Mouse (Mus musculus) right cerebral cortex, adult 18-20 months (tissue): ENCODE results near the gene Esrrg.

Experiments
- DNase-seq: peaks from one replicate; pipeline ENCODE4 v3.0.0; 2022; ENCODE audit warnings: mixed read lengths

The Esrrg gene

DNA sequence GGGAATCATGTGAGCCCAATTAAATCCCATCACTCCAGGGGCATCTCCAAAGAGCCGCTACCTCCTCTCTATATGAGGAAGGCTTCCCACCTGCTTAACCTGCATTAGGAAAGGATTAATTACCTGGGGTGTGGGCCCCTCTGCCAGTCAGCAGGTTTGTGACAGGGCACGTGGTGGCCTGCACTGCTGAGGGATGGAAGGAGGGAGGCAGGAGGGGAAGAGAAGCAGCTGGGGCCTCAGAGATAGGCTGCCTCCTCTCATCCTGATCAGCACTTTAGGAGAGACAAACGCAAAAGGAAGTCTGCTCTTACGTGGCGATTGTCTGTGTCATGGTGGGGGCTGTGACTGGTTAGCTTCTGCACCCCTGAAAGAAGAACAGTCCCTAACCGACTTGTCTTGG is 555.7 kb downstream of the Esrrg start:
- DNase-seq = no peak

DNA sequence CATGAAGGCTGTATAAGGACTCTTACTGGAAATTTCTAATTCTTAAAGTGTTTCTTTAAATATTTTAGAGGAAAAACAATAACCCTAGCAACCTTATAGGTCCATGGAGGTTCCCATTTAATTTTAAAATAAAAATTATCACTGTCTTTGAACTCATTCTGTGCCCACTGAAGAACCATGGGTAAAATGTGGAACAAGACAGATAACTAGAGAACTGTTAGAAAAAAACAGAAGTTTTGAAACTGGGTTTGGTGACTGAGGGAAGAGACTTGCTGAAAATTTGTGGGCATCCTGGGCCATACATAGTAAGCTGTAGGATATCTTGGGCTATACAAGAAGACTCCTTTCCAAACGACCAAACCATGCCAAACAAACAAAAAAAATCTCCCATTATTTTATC is 565.3 kb downstream of the Esrrg start:
- DNase-seq = no peak

- DNase-seq = no peak
Observed at GRCm38 (mm10) chr1:188182951-188183350, 574.4 kb downstream of the Esrrg start.

DNA sequence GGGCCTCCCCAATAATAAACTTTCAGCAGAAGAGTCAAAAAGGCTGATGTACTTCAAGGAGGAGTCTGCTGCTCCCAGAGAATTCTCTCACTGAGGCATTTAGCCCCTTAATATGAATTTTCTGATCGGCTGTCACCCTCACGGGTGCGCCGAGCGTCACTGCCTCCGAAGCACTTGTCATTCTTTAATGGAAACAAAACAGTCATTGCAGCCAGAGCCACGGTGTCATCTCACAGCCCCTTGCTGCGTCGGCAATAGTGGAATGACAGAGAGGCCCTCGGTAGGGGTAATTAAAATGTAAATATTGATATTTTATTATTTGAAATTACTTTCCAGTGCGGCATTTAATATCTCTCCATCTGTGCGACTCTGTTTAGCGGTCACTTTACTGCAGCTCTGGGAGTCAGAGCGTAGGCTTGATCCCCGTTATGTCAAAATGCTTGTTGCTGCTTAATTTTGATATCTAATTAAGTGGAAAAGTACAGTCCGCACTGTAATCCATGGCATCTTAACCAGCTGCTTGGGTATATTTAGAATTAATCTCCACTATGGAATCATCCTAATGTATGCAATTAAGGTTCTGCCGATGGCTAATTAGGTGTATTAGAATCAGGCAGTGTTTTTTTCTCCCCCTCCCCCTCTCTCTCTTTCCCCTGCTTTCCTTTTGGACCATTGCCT is 578.0 kb downstream of the Esrrg start:
- no peak for DNase-seq

DNA sequence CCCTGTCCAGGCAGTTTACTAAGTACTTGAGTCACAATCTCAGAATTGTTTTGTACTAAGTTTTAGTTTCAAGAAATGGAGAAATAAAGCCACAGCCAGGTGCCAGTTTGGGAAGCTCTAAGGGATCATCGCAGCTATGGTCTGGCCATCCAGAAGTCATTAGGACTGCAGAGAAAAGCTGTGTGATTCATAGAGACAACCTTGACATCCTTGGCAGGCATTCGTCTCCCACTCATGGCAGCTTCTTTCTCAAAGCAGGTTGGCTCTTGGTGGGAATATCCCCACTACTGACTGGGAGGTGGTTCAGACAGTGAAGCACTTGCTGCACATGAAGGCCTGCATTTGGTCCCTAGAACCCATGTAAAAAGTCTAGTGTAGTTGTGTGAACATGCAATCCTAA is 584.4 kb downstream of the Esrrg start:
- DNase-seq = no peak

DNA sequence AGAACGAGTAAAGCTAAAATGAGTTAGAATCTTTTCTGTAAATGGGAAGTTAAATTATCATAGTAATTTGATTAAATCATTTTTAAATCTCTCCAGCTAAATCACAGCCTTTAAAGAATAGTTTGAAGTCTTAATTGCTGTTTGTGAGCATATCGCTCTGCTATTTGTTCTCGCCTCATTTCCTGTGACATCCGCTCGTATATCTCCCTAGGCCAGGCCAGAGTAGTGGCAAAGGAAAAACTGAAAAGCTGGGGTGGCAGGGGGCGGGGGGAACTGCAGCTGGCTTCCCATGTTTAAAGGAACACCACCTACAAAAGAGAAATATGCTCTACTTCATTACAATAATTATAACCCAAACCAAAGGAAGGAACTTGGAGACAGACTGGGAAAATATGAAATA is 598.8 kb downstream of the Esrrg start:
- no peak for DNase-seq

DNA sequence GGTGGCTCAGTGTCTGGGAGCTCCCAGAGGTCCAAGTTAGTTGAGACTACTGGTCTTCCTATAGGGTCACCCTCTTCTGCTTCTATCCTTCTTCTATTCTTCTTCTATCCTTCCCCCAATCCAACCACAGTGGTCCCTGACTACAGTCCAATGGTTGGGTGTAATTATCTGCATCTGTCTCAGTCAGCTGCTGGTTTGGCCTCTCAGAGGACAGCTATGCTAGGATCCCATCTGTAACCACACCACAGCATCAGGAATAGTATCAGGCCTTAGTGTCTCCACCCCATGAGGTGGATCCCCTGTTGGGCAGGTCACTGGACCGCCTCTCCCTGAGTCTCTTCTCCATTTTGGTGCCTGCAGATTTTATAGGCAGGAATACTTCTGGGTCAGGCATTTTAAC is 600.4 kb downstream of the Esrrg start:
- no peak for DNase-seq

GRCm38 (mm10) chr1:188214885-188215611 is 606.5 kb downstream of the Esrrg start:
- DNase-seq = no peak

- DNase-seq = peak; percentile 34
Observed at GRCm38 (mm10) chr1:188221226-188221792, 612.7 kb downstream of the Esrrg start.

GRCm38 (mm10) chr1:188233036-188233724 is 624.6 kb downstream of the Esrrg start:
- DNase-seq = no peak

- no peak for DNase-seq
Observed at GRCm38 (mm10) chr1:188238636-188239035, 630.0 kb downstream of the Esrrg start.

GRCm38 (mm10) chr1:188241766-188242165 is 633.2 kb downstream of the Esrrg start:
- DNase-seq = no peak

GRCm38 (mm10) chr1:188257500-188257899 is 648.9 kb downstream of the Esrrg start:
- peak; percentile 29 for DNase-seq

DNA sequence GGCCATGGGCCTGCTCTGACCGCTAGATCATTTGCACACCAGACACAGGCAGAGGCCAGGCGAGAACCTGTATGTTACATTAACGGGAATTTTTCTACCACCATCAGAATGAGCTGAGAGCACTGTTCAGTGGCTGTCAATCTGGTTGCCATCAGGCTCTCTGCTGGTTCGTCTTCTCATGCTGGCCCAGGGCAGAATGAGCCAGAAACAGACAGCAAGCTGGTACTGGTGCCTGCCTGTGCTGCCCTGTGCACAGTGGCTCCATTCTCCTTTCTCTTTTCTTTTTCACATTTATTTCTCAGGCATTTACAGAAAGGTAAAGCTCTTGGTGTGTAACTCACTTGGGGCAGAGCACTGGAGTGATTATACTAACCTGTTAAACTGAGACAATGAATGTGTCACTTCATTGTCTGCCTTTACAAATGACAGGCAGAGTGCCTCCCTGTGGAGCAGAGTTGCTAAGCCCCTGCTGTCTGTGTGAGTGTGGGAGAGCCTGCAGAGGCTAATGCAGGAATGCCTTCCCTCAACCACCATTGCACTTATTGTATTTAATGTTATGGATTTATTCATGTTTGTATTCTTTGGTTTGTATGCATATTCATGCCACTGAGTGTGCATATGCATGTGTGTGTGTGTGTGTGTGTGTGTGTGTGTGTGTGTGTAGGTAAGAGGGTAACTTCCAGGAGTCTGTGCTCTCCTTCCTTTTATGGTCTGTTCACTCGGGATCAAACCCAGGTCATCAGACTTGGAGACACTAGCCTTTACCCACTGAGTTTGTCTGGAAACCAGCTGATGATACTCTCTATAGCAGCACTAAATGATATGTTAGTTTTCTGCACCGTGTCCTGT is 651.9 kb downstream of the Esrrg start:
- no peak for DNase-seq

GRCm38 (mm10) chr1:188261903-188262682 is 653.5 kb downstream of the Esrrg start, which contains the start of gene Ush2a:
Gene Ush2a, plus strand, starts transcription at chr1:188262023.
- DNase-seq = no peak
